Mouse (Mus musculus): ENCODE results near the gene Zfp830. TPM values are rescaled to one million over a fixed set of nuclear protein-coding genes. Genes with fewer than 3 reads are reported as not detected.

Gene Zfp830
- polyA plus RNA-seq, 1 experiment from 2014 or later, result 37.3 TPM

DNA sequence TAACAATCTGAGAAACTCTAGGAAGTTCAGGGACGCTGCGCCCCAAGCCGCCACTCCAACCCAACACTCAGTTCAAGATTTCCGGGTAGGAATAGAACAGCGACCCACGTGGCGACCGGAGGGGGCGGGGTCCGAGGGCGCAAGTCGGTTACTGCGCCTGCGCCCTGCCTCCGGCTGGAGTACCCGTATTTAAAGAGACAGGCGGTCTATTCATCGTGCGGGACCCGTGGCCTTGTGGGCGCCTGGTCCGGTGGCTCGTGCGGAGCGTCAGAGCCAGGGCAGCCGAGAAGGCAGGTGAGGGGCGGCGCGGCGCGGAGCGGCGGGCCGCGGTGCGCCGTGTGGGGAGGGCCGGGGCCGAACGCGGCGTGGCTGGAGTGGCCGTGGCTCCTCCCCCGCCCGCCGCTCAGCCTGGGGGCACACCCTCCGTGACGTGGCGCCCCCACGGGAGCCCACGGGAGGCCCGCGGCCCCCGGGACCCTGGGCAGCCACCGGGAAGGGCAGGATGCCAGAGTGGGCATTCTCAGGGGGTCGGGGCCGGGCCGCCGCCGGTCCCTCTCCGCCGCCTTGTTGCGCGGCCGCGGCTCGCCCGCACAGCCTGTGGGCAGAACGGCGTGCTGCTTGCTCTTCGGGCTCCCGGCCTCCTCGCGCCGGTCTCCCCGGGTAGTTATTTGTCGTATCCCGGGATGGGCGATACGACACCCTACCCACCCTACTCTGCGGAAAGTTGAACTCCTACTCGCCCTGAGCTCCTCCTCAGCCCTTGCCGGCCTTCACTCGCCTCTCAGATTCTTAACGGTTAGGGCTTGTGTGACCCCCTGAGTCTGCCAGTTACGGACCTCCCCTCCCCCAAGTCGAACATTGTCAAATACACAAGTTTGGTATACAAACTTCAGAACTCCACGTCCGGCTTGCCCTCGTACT, 17.1 kb downstream of the Zfp830 start, which contains the start of gene Lig3:
Gene Lig3, plus strand, starts transcription at position 126 of the 921 bp plus-strand sequence.
- Histone ChIP-seq H3K27ac (peak within 1 kb of the TSS; percentile 99), H3K36me3 (peaks cover 30% of the 10 kb centered on the region), H3K27me3 (ENCODE audit: insufficient read depth, poor library complexity, severe bottlenecking) (no peaks in the 10 kb centered on the region), H3K4me3 (peak within 1 kb of the TSS; percentile 95), H3K9me3 (no peaks in the 10 kb centered on the region), H3K4me1 (peaks cover 16% of the 10 kb centered on the region)
- DNase-seq (ENCODE audit: low spot score), result peak; percentile 94
- under 1% methylated on average over 79 of the region's 90 CpGs for WGBS

DNA sequence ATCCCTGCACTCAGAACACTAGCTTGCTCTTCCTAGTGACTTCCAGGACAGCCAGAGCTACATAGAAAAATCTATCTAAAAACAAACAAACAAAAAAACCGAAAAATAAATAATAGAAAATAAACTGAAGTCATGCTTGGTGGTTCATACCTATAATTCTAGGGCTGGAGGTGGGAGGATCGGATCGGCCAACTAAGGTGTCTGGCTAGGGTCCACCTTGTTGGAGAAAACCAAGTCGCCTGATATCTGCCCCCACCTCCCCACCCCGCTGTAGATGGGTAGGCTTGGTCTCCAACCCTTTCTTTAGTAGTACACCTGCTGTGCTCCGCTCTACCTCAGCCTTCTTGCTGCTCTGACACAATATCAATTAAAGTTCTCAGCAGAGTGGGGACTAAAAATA, 18.1 kb downstream of the Zfp830 start:
- peaks cover 40% of the 10 kb centered on the region for H3K36me3 ChIP-seq
- no peaks in the 10 kb centered on the region for H3K9me3 ChIP-seq
- WGBS, result 50% methylated on average over 6 of the region's 6 CpGs
- DNase-seq (ENCODE audit: low spot score), result peak; percentile 69
- H3K27ac ChIP-seq, result peak overlapping the region; percentile 99
- H3K4me3 ChIP-seq, result peak overlapping the region; percentile 95
- H3K27me3 ChIP-seq (ENCODE audit: insufficient read depth, poor library complexity, severe bottlenecking), result no peaks in the 10 kb centered on the region
- peaks cover 16% of the 10 kb centered on the region for H3K4me1 ChIP-seq

DNA sequence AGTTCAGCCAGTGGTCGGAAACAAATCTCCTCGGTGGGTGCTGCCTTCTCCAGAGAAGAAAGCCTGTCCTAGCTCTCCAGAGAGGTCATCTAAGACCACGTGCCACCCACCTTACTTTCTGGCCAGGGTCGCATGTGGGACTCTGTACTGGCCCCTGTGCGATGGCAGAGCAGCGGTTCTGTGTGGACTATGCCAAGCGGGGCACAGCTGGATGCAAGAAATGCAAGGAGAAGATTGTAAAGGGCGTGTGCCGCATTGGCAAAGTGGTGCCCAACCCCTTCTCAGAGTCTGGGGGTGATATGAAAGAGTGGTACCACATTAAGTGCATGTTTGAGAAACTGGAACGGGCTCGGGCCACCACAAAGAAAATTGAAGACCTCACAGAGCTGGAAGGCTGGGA, 19.3 kb downstream of the Zfp830 start:
- H3K4me1 ChIP-seq, result peaks cover 16% of the 10 kb centered on the region
- H3K4me3 ChIP-seq, result no peak overlapping the region
- WGBS, result 91% methylated on average over 11 of the region's 11 CpGs
- no peak overlapping the region for H3K27ac ChIP-seq
- no peaks in the 10 kb centered on the region for H3K27me3 ChIP-seq (ENCODE audit: insufficient read depth, poor library complexity, severe bottlenecking)
- DNase-seq (ENCODE audit: low spot score), result peak; percentile 64
- H3K36me3 ChIP-seq, result peaks cover 52% of the 10 kb centered on the region
- H3K9me3 ChIP-seq, result no peaks in the 10 kb centered on the region

DNA sequence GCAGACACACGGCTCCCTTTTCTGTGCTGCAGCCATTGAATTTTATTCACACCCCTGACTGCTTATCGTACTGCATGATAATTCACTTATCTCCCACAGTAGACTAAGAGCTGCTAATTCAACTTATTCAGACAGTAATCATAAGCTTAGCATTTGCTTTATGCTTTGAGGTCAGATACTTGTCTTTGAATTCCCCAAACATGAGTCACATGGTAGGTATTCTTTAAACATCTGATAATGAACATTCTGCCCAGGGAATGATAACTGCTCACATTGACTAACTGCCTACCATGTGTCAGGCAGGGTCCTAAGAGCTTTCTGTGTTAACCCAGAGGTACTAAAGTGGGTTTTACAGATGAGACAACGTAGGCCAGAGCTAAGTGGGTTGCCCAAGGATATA, 42.5 kb downstream of the Zfp830 start:
- 74% methylated on average over 3 of the region's 3 CpGs for WGBS
- no peaks in the 10 kb centered on the region for H3K27me3 ChIP-seq (ENCODE audit: insufficient read depth, poor library complexity, severe bottlenecking)
- H3K36me3 ChIP-seq, result peaks cover 38% of the 10 kb centered on the region
- peaks cover 12% of the 10 kb centered on the region for H3K4me1 ChIP-seq
- H3K9me3 ChIP-seq, result no peaks in the 10 kb centered on the region
- H3K4me3 ChIP-seq, result no peak overlapping the region
- no peak overlapping the region for H3K27ac ChIP-seq
- no peak for DNase-seq (ENCODE audit: low spot score)

DNA sequence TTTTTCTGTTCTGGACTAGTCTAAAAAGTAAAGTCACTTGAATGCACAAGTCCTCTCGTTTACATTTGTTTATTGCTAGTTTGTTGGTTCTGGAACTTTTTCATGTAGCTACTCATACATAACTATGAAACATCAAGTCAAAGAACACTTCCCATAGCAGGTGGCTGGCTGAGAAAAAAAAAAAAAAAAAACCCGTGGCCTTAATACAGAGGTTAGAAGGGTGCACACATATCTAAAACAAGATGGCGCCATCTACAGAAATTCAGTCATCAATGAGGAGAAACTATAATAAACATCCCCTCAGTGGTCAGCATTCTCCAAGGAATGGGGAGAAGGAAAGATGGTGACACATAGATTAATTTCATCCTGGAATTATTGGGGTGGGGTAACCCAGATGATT, 43.2 kb downstream of the Zfp830 start:
- peaks cover 33% of the 10 kb centered on the region for H3K36me3 ChIP-seq
- WGBS, result 77% methylated on average over 3 of the region's 3 CpGs
- no peak for DNase-seq (ENCODE audit: low spot score)

DNA sequence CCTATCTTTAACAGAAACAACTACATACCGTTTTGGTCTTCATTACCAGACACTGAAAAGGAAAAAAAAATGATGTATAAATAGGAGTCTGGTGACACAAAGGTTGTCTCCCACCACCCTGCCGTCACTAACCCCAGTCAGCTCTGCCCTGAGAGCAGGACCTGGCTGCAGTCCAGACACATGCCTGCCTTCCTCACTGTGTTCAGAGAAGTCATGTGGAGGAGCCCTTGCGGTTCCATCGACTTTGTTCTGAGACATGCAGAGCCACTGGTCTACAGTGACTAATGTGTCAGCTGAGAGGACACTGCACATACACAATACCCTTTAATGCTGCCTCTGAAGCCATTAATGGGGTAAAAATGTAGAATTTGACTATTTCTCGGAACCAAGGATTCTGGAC, 44.3 kb downstream of the Zfp830 start:
- H3K9me3 ChIP-seq, result no peaks in the 10 kb centered on the region
- H3K27me3 ChIP-seq (ENCODE audit: insufficient read depth, poor library complexity, severe bottlenecking), result no peaks in the 10 kb centered on the region
- peaks cover 22% of the 10 kb centered on the region for H3K36me3 ChIP-seq
- H3K4me3 ChIP-seq, result no peak overlapping the region
- 72% methylated on average over 5 of the region's 5 CpGs for WGBS
- no peak overlapping the region for H3K27ac ChIP-seq
- no peak for DNase-seq (ENCODE audit: low spot score)
- H3K4me1 ChIP-seq, result peaks cover 28% of the 10 kb centered on the region

More for the DNA sequence above, 43.2 kb downstream of the Zfp830 start:
- Histone ChIP-seq H3K4me1 (peaks cover 18% of the 10 kb centered on the region), H3K27me3 (ENCODE audit: insufficient read depth, poor library complexity, severe bottlenecking) (no peaks in the 10 kb centered on the region), H3K4me3 (no peak overlapping the region), H3K9me3 (no peaks in the 10 kb centered on the region), H3K27ac (no peak overlapping the region)

Other genes starting within 250 kb of the Zfp830 start
- 0.14 and 0.26 TPM in 2 replicates for gene Cct6b, start within 50 bp of the Zfp830 start, polyA plus RNA-seq (2016; fragmentation: Nextera tagmentation; extraction: Ambion mirVana)
- gene Lig3, start 16.8 kb downstream of the Zfp830 start, polyA plus RNA-seq (2016; fragmentation: Nextera tagmentation; extraction: Ambion mirVana), result 31.8 and 32.4 TPM in 2 replicates
- 7.5 and 7.9 TPM in 2 replicates for gene Rffl, start 106.9 kb downstream of the Zfp830 start, polyA plus RNA-seq (2016; fragmentation: Nextera tagmentation; extraction: Ambion mirVana)
- 14.2 and 16.6 TPM in 2 replicates for gene Rad51d, start 126.3 kb downstream of the Zfp830 start, polyA plus RNA-seq (2016; fragmentation: Nextera tagmentation; extraction: Ambion mirVana)
- 0.06 and 0.11 TPM in 2 replicates for gene Fndc8, start 127.8 kb downstream of the Zfp830 start, polyA plus RNA-seq (2016; fragmentation: Nextera tagmentation; extraction: Ambion mirVana)
- 29.1 and 37.7 TPM in 2 replicates for gene Nle1, start 144.1 kb downstream of the Zfp830 start, polyA plus RNA-seq (2016; fragmentation: Nextera tagmentation; extraction: Ambion mirVana)
- gene Unc45b, start 146.2 kb downstream of the Zfp830 start, polyA plus RNA-seq (2016; fragmentation: Nextera tagmentation; extraction: Ambion mirVana), result 185 and 294 TPM in 2 replicates
- gene Slfn5, start 187.0 kb downstream of the Zfp830 start, polyA plus RNA-seq (2016; fragmentation: Nextera tagmentation; extraction: Ambion mirVana), result 0.35 and 0.86 TPM in 2 replicates
- 12.6 and 17.8 TPM in 2 replicates for gene Slfn9, start 227.5 kb downstream of the Zfp830 start, polyA plus RNA-seq (2016; fragmentation: Nextera tagmentation; extraction: Ambion mirVana)